Mouse (Mus musculus) bone marrow macrophage, adult 2 months (primary cell): ENCODE results near the gene Galnt12.
A peak's percentile ranks its signal among the peaks of the same experiment; 100 is the strongest.

ENCODE experiments used
- CTCF ChIP-seq: IDR thresholded peaks from 2 replicates; pipeline ENCODE4 v1.5.1; 2012; ENCODE audit warnings: low read depth, mild to moderate bottlenecking, low read length, moderate library complexity
- POLR2A ChIP-seq: IDR thresholded peaks from 2 replicates; pipeline ENCODE4 v1.6.1; 2012; ENCODE audit warnings: mild to moderate bottlenecking, low read depth, low read length, borderline replicate concordance

DNA sequence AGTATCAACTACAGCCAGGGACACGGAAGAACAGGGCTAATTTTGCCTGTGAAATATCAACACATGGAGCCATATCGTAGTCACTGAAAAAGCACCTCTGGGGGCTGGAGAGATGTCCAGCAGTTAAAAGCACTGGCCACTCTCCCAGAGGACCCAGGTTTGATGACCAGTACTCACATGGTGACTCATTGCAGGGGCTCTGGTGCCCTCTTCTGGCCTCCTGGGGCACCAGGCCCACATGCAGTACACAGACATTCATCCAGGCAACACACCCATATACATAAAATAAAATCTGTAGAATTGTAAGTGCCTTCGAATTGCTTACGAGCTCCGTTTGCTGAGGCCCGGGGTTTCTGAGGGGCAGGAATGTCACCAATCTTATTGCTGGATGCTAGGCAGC, 44.7 kb upstream of the Galnt12 start:
- peak; percentile 21; the same call in 1 of the 2 replicates for TF ChIP-seq CTCF
- no peak for TF ChIP-seq POLR2A
